Comparison of ENCODE assay signal across 12 mouse cellular contexts in the genomic region with DNA sequence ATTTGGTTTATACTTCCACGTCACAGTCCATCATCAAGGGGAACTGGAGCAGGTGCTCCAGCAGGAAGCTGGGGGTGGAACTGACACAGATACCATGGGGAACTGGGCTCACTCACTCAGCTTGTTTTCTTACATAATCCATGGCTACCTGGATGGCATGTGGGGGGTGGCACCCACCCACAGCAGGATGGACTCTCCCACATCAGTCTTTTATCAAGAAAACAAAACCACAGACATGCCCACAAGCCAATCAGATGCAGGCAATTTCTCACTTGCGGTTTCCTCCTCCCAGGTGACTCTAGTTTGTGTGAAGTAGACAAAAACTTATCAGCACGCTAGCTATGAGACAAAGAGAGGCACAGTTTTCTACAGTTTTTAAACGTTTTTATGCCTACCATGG. TPM values are rescaled to one million over a fixed set of nuclear protein-coding genes. Genes with fewer than 3 reads are reported as not detected.
DNase-seq lines count a peak whose midpoint lies in the region; ATAC-seq and TF ChIP-seq lines count a peak whose summit lies in the region.
"Had no signal": no experiment of that assay in that cellular context is flagged by ENCODE, and none has a peak within 500 bp of the region (broad histone marks: within the 10 kb centered on the region; RNA-seq: fewer than 3 reads in every experiment).

No protein-coding gene starts in this region.

- DNase-seq in heart, adult 11 months: peak; percentile 87
- no peak for DNase-seq in heart, adult 8-10 months (ENCODE audit: low spot score)
- DNase-seq in MEL (ENCODE audit: low read depth, low spot score) (peak; percentile 90), MN1 (ENCODE audit: low spot score) (no peak)
- peak; percentile 62 for DNase-seq in liver, embryonic 11.5 days (ENCODE audit: low spot score)
- DNase-seq in spleen, postnatal 36 days (ENCODE audit: low spot score in 2 of 2): peak; percentile 62 to 65
- no peak for DNase-seq in kidney, adult 11 months
- DNase-seq in adrenal gland, adult 18-20 months (ENCODE audit: low spot score in 2 of 2): no peak
- DNase-seq: cerebellum, postnatal 36 days had no signal

- H3K79me2 ChIP-seq in MEL (ENCODE audit: control insufficient read depth, insufficient read depth, low read length, poor library complexity): no peaks in the 10 kb centered on the region

- peaks cover 15 to 26% of the 10 kb centered on the region in 2 experiments for H3K4me1 ChIP-seq in MEL (ENCODE audit: control insufficient read depth in 1 of 2, insufficient read depth in 2 of 2, low read length in 2 of 2)
- peaks cover 26% of the 10 kb centered on the region for H3K4me1 ChIP-seq in liver, embryonic 11.5 days (replicated peaks; ENCODE audit: control insufficient read depth, insufficient read depth, low read length)

- no peaks in the 10 kb centered on the region for H3K9me3 ChIP-seq in MEL (replicated peaks; ENCODE audit: insufficient read depth, low read length)
- no peaks in the 10 kb centered on the region for H3K9me3 ChIP-seq in liver, embryonic 11.5 days (ENCODE audit: control insufficient read depth, low read length)

- peak; percentile 86 for ATAC-seq in liver, embryonic 11.5 days (replicated peaks; ENCODE audit: low FRiP score)
- ATAC-seq: hindbrain, embryonic 16.5 days had no signal

- peak overlapping the region; percentile 78 for H3K27ac ChIP-seq in MEL (ENCODE audit: control insufficient read depth, low read depth, low read length)
- H3K27ac ChIP-seq in liver, embryonic 11.5 days (ENCODE audit: low read depth, low read length): peak overlapping the region; percentile 81
- H3K27ac ChIP-seq: heart, adult 2 months had no signal

- H3K27me3 ChIP-seq in MEL (ENCODE audit: control insufficient read depth in 1 of 2, insufficient read depth in 2 of 2, low read length in 2 of 2): no peaks in the 10 kb centered on the region
- H3K27me3 ChIP-seq in liver, embryonic 11.5 days (replicated peaks; ENCODE audit: control insufficient read depth, insufficient read depth, low read length): no peaks in the 10 kb centered on the region

- peaks cover 1 to 23% of the 10 kb centered on the region in 2 experiments; a peak in 2 of 4 replicates for H3K36me3 ChIP-seq in MEL (ENCODE audit: control insufficient read depth in 1 of 2, insufficient read depth in 2 of 2, low read length in 2 of 2)
- no peaks in the 10 kb centered on the region; the same call in 1 of the 2 replicates for H3K36me3 ChIP-seq in liver, embryonic 11.5 days (ENCODE audit: control insufficient read depth, insufficient read depth, low read length)

- no peak for TF ChIP-seq CTCF in MEL (IDR thresholded peaks at IDR 0.05 in 2 of 3, conservative IDR thresholded peaks at IDR 0.05 in 1 of 3; ENCODE audit: control insufficient read depth in 1 of 3, insufficient read depth in 1 of 3, low read depth in 2 of 3, low read length in 3 of 3, poor library complexity in 1 of 3, severe bottlenecking in 1 of 3)

- H3K4me3 ChIP-seq in MEL (ENCODE audit: control insufficient read depth in 1 of 2, insufficient read depth in 1 of 2, low read depth in 2 of 2, low read length in 2 of 2): peak overlapping the region in 1 of 2 experiments; percentile 12; a peak in 1 of 4 replicates
- no peak overlapping the region for H3K4me3 ChIP-seq in liver, embryonic 11.5 days (ENCODE audit: low read depth, low read length)
- H3K4me3 ChIP-seq: heart, adult 2 months; myocyte had no signal

- TF ChIP-seq RAD21 in MEL (IDR thresholded peaks at IDR 0.05; ENCODE audit: low read depth, low read length): no peak

- 36% methylated on average over 4 of the region's 4 CpGs for WGBS in liver, embryonic 11.5 days

- no peak overlapping the region for H3K9ac ChIP-seq in MEL (ENCODE audit: control insufficient read depth, low read depth, low read length, poor library complexity, severe bottlenecking)
- H3K9ac ChIP-seq in liver, embryonic 11.5 days (ENCODE audit: low read depth, low read length): no peak overlapping the region

- peak; percentile 77 to 87 for TF ChIP-seq EP300 in MEL (IDR thresholded peaks at IDR 0.05; ENCODE audit: low read depth in 1 of 2, low read length in 2 of 2)

- no peak for TF ChIP-seq POLR2A in MEL (IDR thresholded peaks at IDR 0.05; ENCODE audit: control insufficient read depth in 1 of 2, insufficient read depth in 1 of 2, low read depth in 1 of 2, low read length in 2 of 2, poor library complexity in 1 of 2)

- peak overlapping the region; percentile 46 for H3K4me2 ChIP-seq in liver, embryonic 11.5 days

TF ChIP-seq in MEL, 35 proteins besides CTCF, POLR2A, EP300 and RAD21:
- TF ChIP-seq MYB (IDR thresholded peaks at IDR 0.05; ENCODE audit: low read depth, low read length): peak; percentile 84
- TF ChIP-seq CHD2 (IDR thresholded peaks at IDR 0.05; ENCODE audit: low read length): no peak
- peak; percentile 87; the same call in 1 of the 2 replicates for TF ChIP-seq MAFK (IDR thresholded peaks at IDR 0.05; ENCODE audit: borderline replicate concordance, low read depth, low read length)
- TF ChIP-seq ELF1 (IDR thresholded peaks at IDR 0.05; ENCODE audit: low read depth, low read length): 0 out of 2 replicates have a peak, but pooled peaks have one; percentile 8
- TF ChIP-seq SMC3 (IDR thresholded peaks at IDR 0.05; ENCODE audit: low read depth, low read length): no peak
- 0 out of 2 replicates have a peak, but pooled peaks have one; percentile 39 for TF ChIP-seq MEF2A (IDR thresholded peaks at IDR 0.05; ENCODE audit: extremely low read depth, insufficient replicate concordance, low read depth, low read length, poor library complexity, severe bottlenecking)
- TF ChIP-seq GATA1 (IDR thresholded peaks at IDR 0.05; ENCODE audit: low read depth, low read length): peak; percentile 76
- peak; percentile 56 for TF ChIP-seq BHLHE40 (IDR thresholded peaks at IDR 0.05; ENCODE audit: borderline replicate concordance, low read depth, low read length)
- TF ChIP-seq JUND (IDR thresholded peaks at IDR 0.05; ENCODE audit: low read depth, low read length): 0 out of 2 replicates have a peak, but pooled peaks have one; percentile 58
- peak; percentile 76 for TF ChIP-seq MXI1 (IDR thresholded peaks at IDR 0.05; ENCODE audit: low read depth, low read length)
- peak; percentile 89 for TF ChIP-seq SIN3A (IDR thresholded peaks at IDR 0.05; ENCODE audit: low read length)
- peak; percentile 90 for TF ChIP-seq RCOR1 (IDR thresholded peaks at IDR 0.05; ENCODE audit: low read depth, low read length)
- no peak for TF ChIP-seq ZC3H11A (IDR thresholded peaks at IDR 0.05; ENCODE audit: low read depth, low read length)
- TF ChIP-seq MYC (IDR thresholded peaks at IDR 0.05; ENCODE audit: low read depth, low read length): peak; percentile 81
- peak; percentile 33; the same call in 1 of the 2 replicates for TF ChIP-seq KAT2A (conservative IDR thresholded peaks at IDR 0.05; ENCODE audit: low read depth, low read length)
- 0 out of 2 replicates have a peak, but pooled peaks have one; percentile 57 for TF ChIP-seq MAZ (IDR thresholded peaks at IDR 0.05; ENCODE audit: low read depth, low read length)
- peak; percentile 82 for TF ChIP-seq TCF12 (IDR thresholded peaks at IDR 0.05; ENCODE audit: low read depth, low read length)
- TF ChIP-seq MAX (IDR thresholded peaks at IDR 0.05; ENCODE audit: low read length): peak; percentile 69
- 0 out of 2 replicates have a peak, but pooled peaks have one; percentile 18 for TF ChIP-seq ZKSCAN1 (IDR thresholded peaks at IDR 0.05; ENCODE audit: low read depth, low read length)
- TF ChIP-seq POLR2AphosphoS2 (IDR thresholded peaks at IDR 0.05; ENCODE audit: low read length): no peak
- no peak for TF ChIP-seq POLR2AphosphoS5 (IDR thresholded peaks at IDR 0.05; ENCODE audit: borderline replicate concordance, low read depth, low read length)
- peak; percentile 89 for TF ChIP-seq CHD1 (IDR thresholded peaks at IDR 0.05; ENCODE audit: low read depth, low read length)
- TF ChIP-seq ETS1 (IDR thresholded peaks at IDR 0.05; ENCODE audit: low read depth, low read length): peak; percentile 94
- TF ChIP-seq USF1 (IDR thresholded peaks at IDR 0.05; ENCODE audit: low read depth, low read length): peak; percentile 42
- TF ChIP-seq E2F4 (IDR thresholded peaks at IDR 0.05; ENCODE audit: borderline replicate concordance, low read depth, low read length): no peak
- no peak for TF ChIP-seq USF2 (IDR thresholded peaks at IDR 0.05; ENCODE audit: borderline replicate concordance in 1 of 2, insufficient read depth in 1 of 2, low read depth in 1 of 2, low read length in 2 of 2)
- TF ChIP-seq ZMIZ1 (IDR thresholded peaks at IDR 0.05; ENCODE audit: low read depth, low read length): no peak
- TF ChIP-seq ZNF384 (IDR thresholded peaks at IDR 0.05; ENCODE audit: low read depth, low read length): peak; percentile 61; the same call in 1 of the 2 replicates

RNA-seq across cellular contexts. Expression of a gene that starts 37.6 kb away (rescaled TPM):
- 1 to 10 TPM; 1.8 to 4.4 (median 3.0) TPM for total RNA-seq in heart, adult 8-10 months (2022)
- 0.20 and 0.23 TPM in 2 replicates for total RNA-seq in MEL (2012; rRNA removed)
- polyA plus RNA-seq in MEL (2012; ENCODE audit: insufficient read depth in 1 of 2, insufficient read length in 2 of 2, low read depth in 1 of 2, low replicate concordance in 2 of 2, missing spikeins in 1 of 2): under 1 TPM in 1 of 2 experiments, not detected in 1; 0.52 TPM
- 1.1 and 1.4 TPM in 2 replicates for polyA plus RNA-seq in liver, embryonic 11.5 days (2014; fragmentation: Nextera tagmentation; extraction: Ambion mirVana)
- 1 to 10 TPM; 2.6 to 4.5 TPM for total RNA-seq in adrenal gland, adult 18-20 months (2021)

RNA-seq across cellular contexts. Expression of a gene that starts 37.9 kb away (rescaled TPM):
- 10 to 100 TPM; 11.1 to 14.3 (median 12.8) TPM for total RNA-seq in heart, adult 8-10 months (2022)
- 8.3 and 8.9 TPM in 2 replicates for total RNA-seq in MEL (2012; rRNA removed)
- polyA plus RNA-seq in MEL (2012; ENCODE audit: insufficient read depth in 1 of 2, insufficient read length in 2 of 2, low read depth in 1 of 2, low replicate concordance in 2 of 2, missing spikeins in 1 of 2): 10 to 100 TPM in 1 of 2 experiments, not detected in 1; 12.2 TPM
- 26.7 and 28.0 TPM in 2 replicates for polyA plus RNA-seq in liver, embryonic 11.5 days (2014; fragmentation: Nextera tagmentation; extraction: Ambion mirVana)
- total RNA-seq in adrenal gland, adult 18-20 months (2021): 10 to 100 TPM; 16.9 to 17.4 TPM

Comparison
In these comparisons a context has a peak if more than half of its experiments do, and no peak if none do; other contexts are left out.
1. DNase-seq: peak in heart, adult 11 months (single experiment), MEL (single experiment), liver, embryonic 11.5 days (single experiment) and spleen, postnatal 36 days (2 of 2); none in heart, adult 8-10 months (single experiment), kidney, adult 11 months (single experiment), MN1 (single experiment) and adrenal gland, adult 18-20 months (0 of 2).